Mouse (Mus musculus) E14TG2a.4 (cell line): ENCODE data around the gene Lcn10.

Experiments used
- CTCF ChIP-seq: conservative IDR thresholded peaks from 2 replicates; pipeline ENCODE4 v1.5.1; 2014; ENCODE audit warnings: low read length
- NANOG ChIP-seq: IDR thresholded peaks from 2 replicates; pipeline ENCODE4 v1.6.1; 2014; ENCODE audit warnings: borderline replicate concordance, low read length, mixed read lengths
- POU5F1 ChIP-seq: IDR thresholded peaks from 2 replicates; pipeline ENCODE4 v1.6.1; 2014; ENCODE audit warnings: low read length, borderline replicate concordance

GRCm38 (mm10) chr2:25633616-25634015, 48.9 kb upstream of the Lcn10 start:
- TF ChIP-seq CTCF (no peak), NANOG (no peak), POU5F1 (no peak)
